Mouse (Mus musculus) midbrain, embryonic 14.5 days (tissue): ENCODE results near the gene Nectin2. TPM values are rescaled to one million over a fixed set of nuclear protein-coding genes. Genes with fewer than 3 reads are reported as not detected.

Experiments
- ATAC-seq: fragments of 200-750 bp; cut with Nextera tagmentation; 2 replicates; pipeline ENCODE4 v1.8.0; 2017; ENCODE audit warnings: moderate number of reproducible peaks, moderate library complexity; ENCODE audit not compliant: low FRiP score, low TSS enrichment
- DNase-seq: peaks from one replicate; pipeline ENCODE4 v3.0.0-alpha.2; 2015
- H3K27ac ChIP-seq: fragments of 300-500 bp; sonication (generic); replicated peaks from 2 replicates; pipeline ENCODE4 v1.5.1; 2014; ENCODE audit warnings: mild to moderate bottlenecking, low read depth, low read length, moderate library complexity
- H3K27me3 ChIP-seq: fragments of 300-500 bp; sonication (generic); 2 replicates; pipeline ENCODE4 v1.6.1; 2014; ENCODE audit warnings: low read length, control low read depth, mixed read lengths; ENCODE audit not compliant: control insufficient read depth, insufficient read depth
- H3K36me3 ChIP-seq: fragments of 300-500 bp; sonication (generic); 2 replicates; pipeline ENCODE4 v1.6.1; 2014; ENCODE audit warnings: low read length, control low read depth; ENCODE audit not compliant: control insufficient read depth, insufficient read depth
- H3K4me1 ChIP-seq: fragments of 300-500 bp; sonication (generic); 2 replicates; pipeline ENCODE4 v1.6.1; 2014; ENCODE audit warnings: mild to moderate bottlenecking, antibody characterized with exemption, low read length, control low read depth; ENCODE audit not compliant: control insufficient read depth, insufficient read depth
- H3K4me2 ChIP-seq: fragments of 300-500 bp; sonication (generic); 2 replicates; pipeline ENCODE4 v1.6.1; 2014; ENCODE audit warnings: mild to moderate bottlenecking, low read length, moderate library complexity
- H3K4me3 ChIP-seq: fragments of 300-500 bp; sonication (generic); replicated peaks from 2 replicates; pipeline ENCODE4 v1.5.1; 2014; ENCODE audit warnings: low read depth, low read length
- H3K9ac ChIP-seq: fragments of 300-500 bp; sonication (generic); replicated peaks from 2 replicates; pipeline ENCODE4 v1.6.1; 2014; ENCODE audit warnings: mild to moderate bottlenecking, low read length, moderate library complexity
- H3K9me3 ChIP-seq: fragments of 300-500 bp; sonication (generic); 2 replicates; pipeline ENCODE4 v1.6.1; 2016; ENCODE audit warnings: low read length, control low read depth, mixed read lengths; ENCODE audit not compliant: control insufficient read depth
- WGBS: fragments of 180-500 bp; shearing (Covaris S2); extraction: QIAGEN DNeasy Blood & Tissue Kit; methylation state at CpG from one replicate; pipeline ENCODE4 v1.1.7; 2014; 5-methylcytosine and 5-hydroxymethylcytosine counted together
- polyA plus RNA-seq: library from polyadenylated mRNA; unstranded; fragments of >200 nt; fragmentation: Nextera tagmentation; extraction: Ambion mirVana; gene quantifications from 2 replicates; pipeline ENCODE4 v1.2.1, GENCODE M21; 2014

The Nectin2 gene
- polyA plus RNA-seq, 1 experiment from 2014 or later: 41.1 TPM

GRCm38 (mm10) chr7:19762283-19762682, 12.0 kb upstream of the Nectin2 start:
- WGBS: 86% methylated on average over 11 of the region's 11 CpGs
- Histone ChIP-seq H3K9me3 (no peaks in the 10 kb centered on the region; the same call in 1 of the 2 replicates), H3K4me3 (no peak overlapping the region), H3K27me3 (no peaks in the 10 kb centered on the region), H3K9ac (no peak overlapping the region), H3K36me3 (no peaks in the 10 kb centered on the region), H3K4me1 (no peaks in the 10 kb centered on the region), H3K27ac (no peak overlapping the region), H3K4me2 (no peak overlapping the region)
- ATAC-seq: no peak
- DNase-seq: no peak

- 93% methylated on average over 13 of the region's 13 CpGs for WGBS
- ATAC-seq (no peak), DNase-seq (no peak)
- no peaks in the 10 kb centered on the region for H3K4me1 ChIP-seq
- H3K4me2 ChIP-seq: no peak overlapping the region
- no peak overlapping the region for H3K9ac ChIP-seq
- no peak overlapping the region for H3K4me3 ChIP-seq
- H3K27me3 ChIP-seq: no peaks in the 10 kb centered on the region
- no peak overlapping the region for H3K27ac ChIP-seq
- no peaks in the 10 kb centered on the region; the same call in 1 of the 2 replicates for H3K9me3 ChIP-seq
- H3K36me3 ChIP-seq: no peaks in the 10 kb centered on the region
Measured at GRCm38 (mm10) chr7:19760021-19760420, 9.7 kb upstream of the Nectin2 start.

- H3K36me3 ChIP-seq: no peaks in the 10 kb centered on the region
- H3K27ac ChIP-seq: no peak overlapping the region
- H3K27me3 ChIP-seq: no peaks in the 10 kb centered on the region
- H3K9me3 ChIP-seq: no peaks in the 10 kb centered on the region
- no peak overlapping the region for H3K9ac ChIP-seq
- no peak overlapping the region for H3K4me3 ChIP-seq
- H3K4me2 ChIP-seq: no peak overlapping the region
- no peaks in the 10 kb centered on the region for H3K4me1 ChIP-seq
- DNase-seq (no peak), ATAC-seq (no peak)
- WGBS: 91% methylated on average over 13 of the region's 13 CpGs
Measured at GRCm38 (mm10) chr7:19758623-19759022, 8.3 kb upstream of the Nectin2 start.

- Histone ChIP-seq H3K9me3 (no peaks in the 10 kb centered on the region), H3K4me3 (no peak overlapping the region), H3K36me3 (no peaks in the 10 kb centered on the region), H3K27me3 (no peaks in the 10 kb centered on the region), H3K4me1 (no peaks in the 10 kb centered on the region), H3K9ac (no peak overlapping the region), H3K27ac (no peak overlapping the region), H3K4me2 (no peak overlapping the region)
- ATAC-seq (no peak), DNase-seq (no peak)
- 80% methylated on average over 24 of the region's 24 CpGs for WGBS
Measured at GRCm38 (mm10) chr7:19755851-19756786, 5.8 kb upstream of the Nectin2 start.

GRCm38 (mm10) chr7:19755008-19755407, 4.7 kb upstream of the Nectin2 start:
- Histone ChIP-seq H3K4me2 (no peak overlapping the region), H3K27ac (no peak overlapping the region), H3K4me1 (peaks cover 3% of the 10 kb centered on the region; the same call in 1 of the 2 replicates), H3K9me3 (no peaks in the 10 kb centered on the region), H3K4me3 (no peak overlapping the region), H3K36me3 (no peaks in the 10 kb centered on the region), H3K27me3 (no peaks in the 10 kb centered on the region), H3K9ac (no peak overlapping the region)
- no peak for ATAC-seq
- DNase-seq: no peak
- WGBS: 80% methylated on average over 2 of the region's 2 CpGs

- H3K27me3 ChIP-seq: no peaks in the 10 kb centered on the region
- H3K9ac ChIP-seq: no peak overlapping the region
- no peak overlapping the region for H3K4me3 ChIP-seq
- no peak overlapping the region for H3K27ac ChIP-seq
- H3K4me2 ChIP-seq: no peak overlapping the region
- no peak for ATAC-seq
- WGBS: 84% methylated on average over 1 of the region's 1 CpGs
- H3K4me1 ChIP-seq: peaks cover 3% of the 10 kb centered on the region; the same call in 1 of the 2 replicates
- H3K36me3 ChIP-seq: no peaks in the 10 kb centered on the region
- H3K9me3 ChIP-seq: no peaks in the 10 kb centered on the region
- DNase-seq: no peak
Measured at GRCm38 (mm10) chr7:19754065-19754464, 3.8 kb upstream of the Nectin2 start.

- no peak for DNase-seq
- Histone ChIP-seq H3K27me3 (no peaks in the 10 kb centered on the region), H3K4me3 (no peak overlapping the region), H3K36me3 (no peaks in the 10 kb centered on the region), H3K9me3 (no peaks in the 10 kb centered on the region), H3K4me2 (no peak overlapping the region), H3K4me1 (peaks cover 4% of the 10 kb centered on the region; the same call in 1 of the 2 replicates), H3K27ac (no peak overlapping the region), H3K9ac (no peak overlapping the region)
- WGBS: 85% methylated on average over 7 of the region's 7 CpGs
- no peak for ATAC-seq
Measured at GRCm38 (mm10) chr7:19753587-19753986, 3.3 kb upstream of the Nectin2 start.

GRCm38 (mm10) chr7:19752652-19753051, 2.4 kb upstream of the Nectin2 start:
- Histone ChIP-seq H3K9ac (no peak overlapping the region), H3K27ac (no peak overlapping the region), H3K9me3 (no peaks in the 10 kb centered on the region), H3K36me3 (no peaks in the 10 kb centered on the region), H3K4me3 (no peak overlapping the region), H3K27me3 (no peaks in the 10 kb centered on the region), H3K4me1 (peaks cover 14% of the 10 kb centered on the region), H3K4me2 (no peak overlapping the region)
- DNase-seq: no peak
- no peak for ATAC-seq
- 78% methylated on average over 8 of the region's 8 CpGs for WGBS

GRCm38 (mm10) chr7:19751070-19751383, 744 bp upstream of the Nectin2 start:
- ATAC-seq (no peak), DNase-seq (no peak)
- Histone ChIP-seq H3K36me3 (no peaks in the 10 kb centered on the region), H3K27ac (no peak overlapping the region), H3K27me3 (no peaks in the 10 kb centered on the region), H3K9ac (no peak overlapping the region), H3K4me3 (no peak overlapping the region), H3K9me3 (no peaks in the 10 kb centered on the region), H3K4me2 (no peak overlapping the region; the same call in 1 of the 2 replicates), H3K4me1 (peaks cover 27% of the 10 kb centered on the region)
- WGBS: 55% methylated on average over 4 of the region's 4 CpGs
